Mouse (Mus musculus) embryonic fibroblast, embryonic 13.5 days (primary cell): ENCODE data around the gene Gm20388.

ENCODE experiments used
- CTCF ChIP-seq: IDR thresholded peaks from 2 replicates; pipeline ENCODE4 v1.5.1; 2011; ENCODE audit warnings: mild to moderate bottlenecking, control low read depth, low read length, moderate library complexity, borderline replicate concordance; ENCODE audit not compliant: insufficient read depth
- POLR2A ChIP-seq: IDR thresholded peaks from 2 replicates; pipeline ENCODE4 v1.6.1; 2011; ENCODE audit warnings: low read depth, mild to moderate bottlenecking, control low read depth, low read length, moderate library complexity

GRCm38 (mm10) chr8:121995112-121995511 is 2084.5 kb downstream of the Gm20388 start:
- TF ChIP-seq CTCF (no peak), POLR2A (no peak)
